Mouse (Mus musculus): ENCODE measurements around the gene Irx2.

DNA sequence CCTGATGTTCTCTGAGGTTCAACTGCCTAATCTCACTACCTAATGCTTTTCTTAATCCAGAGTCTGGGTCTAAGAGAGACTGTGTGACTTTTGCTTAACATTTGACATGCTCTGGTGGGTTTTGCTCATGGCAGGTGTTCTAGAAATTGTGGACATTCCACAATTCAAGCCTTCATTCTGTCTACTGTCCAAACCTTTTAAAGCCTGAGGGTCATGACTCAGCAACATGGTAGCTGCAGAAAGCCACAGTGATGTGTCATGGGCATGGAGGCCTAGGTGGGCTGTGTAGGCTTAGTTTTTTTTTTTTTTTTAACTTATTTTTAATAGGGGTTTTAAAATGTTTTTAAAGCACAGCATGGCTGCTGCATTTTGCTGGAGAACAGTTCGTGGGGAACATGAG lies 27.8 kb downstream of the Irx2 start:
- TF ChIP-seq HCFC1 (IDR thresholded peaks at IDR 0.05; ENCODE audit: borderline replicate concordance, insufficient read depth, low read length): no peak
- no peak for TF ChIP-seq MAFK (IDR thresholded peaks at IDR 0.05; ENCODE audit: insufficient read depth, low read depth, low read length)
- no peak for TF ChIP-seq CHD2 (IDR thresholded peaks at IDR 0.05; ENCODE audit: low read depth, low read length)
